Mouse (Mus musculus): Measurements from ENCODE around the gene Drd3. TPM values are rescaled to one million over a fixed set of nuclear protein-coding genes. Genes with fewer than 3 reads are reported as not detected.

Drd3 gene
- total and polyA plus RNA-seq, 3 experiments, result not detected

GRCm38 (mm10) chr16:43772358-43772757 lies 18.5 kb downstream of the Drd3 start:
- Histone ChIP-seq H3K36me3 (replicated peaks in 1 of 2; ENCODE audit: control insufficient read depth in 1 of 2, insufficient read depth in 1 of 2, low read length in 1 of 2) (no peaks in the 10 kb centered on the region), H3K4me3 (replicated peaks in 1 of 3; ENCODE audit: low read depth in 2 of 3, low read length in 2 of 3, poor library complexity in 1 of 3) (no peak overlapping the region), H3K9me3 (replicated peaks; ENCODE audit: low read length) (no peaks in the 10 kb centered on the region), H3K27me3 (replicated peaks) (no peaks in the 10 kb centered on the region), H3K79me2 (replicated peaks; ENCODE audit: control insufficient read depth, extremely low read depth, insufficient read depth, poor library complexity, severe bottlenecking) (no peaks in the 10 kb centered on the region), H3K27ac (ENCODE audit: insufficient read depth, low read depth) (no peak overlapping the region), H3K9ac (ENCODE audit: insufficient read depth, low read depth) (no peak overlapping the region), H3K4me1 (ENCODE audit: control insufficient read depth in 1 of 2, insufficient read depth in 2 of 2) (peaks cover 2 to 10% of the 10 kb centered on the region in 2 experiments; a peak in 3 of 4 replicates), H3K4me2 (ENCODE audit: insufficient read depth, low read depth, poor library complexity, severe bottlenecking) (no peak overlapping the region)
- no peak for TF ChIP-seq E2F4 (IDR thresholded peaks at IDR 0.05; ENCODE audit: insufficient replicate concordance, low read depth, low read length)
- no peak for TF ChIP-seq BHLHE40 (IDR thresholded peaks at IDR 0.05; ENCODE audit: low read depth, low read length)
- TF ChIP-seq ZMIZ1 (IDR thresholded peaks at IDR 0.05; ENCODE audit: low read depth, low read length), result no peak
- in situ Hi-C loops (cut with MboI; ENCODE audit: low pct_ligation_motif_present, low pct_unique_long_range_greater_than_20kb, low sequenced_read_pairs), result no loop called here
- DNase-seq (ENCODE audit: extremely low read depth), result no peak
- dilution Hi-C loops (cut with MboI; ENCODE audit: extremely low pct_ligation_motif_present, extremely low pct_unique_long_range_greater_than_20kb, low sequenced_read_pairs), result no loop called here

DNA sequence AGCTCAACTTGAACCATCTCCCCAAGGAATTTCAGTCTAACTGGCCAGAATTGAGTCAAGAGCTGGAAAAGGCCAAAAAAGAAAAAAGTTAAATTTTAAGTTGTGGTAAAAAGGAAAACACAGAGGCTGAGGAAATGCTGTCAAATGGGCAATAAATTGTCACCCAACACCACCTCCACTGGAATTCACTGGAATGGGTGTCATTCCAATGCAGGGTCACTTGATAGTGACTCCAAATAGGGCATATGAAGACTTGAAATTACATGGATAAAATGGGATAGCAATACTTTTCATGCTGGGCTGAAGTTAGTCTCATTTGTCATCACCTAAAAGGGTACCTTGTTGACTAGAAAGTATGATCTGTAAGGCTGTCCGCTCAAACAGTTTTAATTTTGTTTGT lies 18.9 kb downstream of the Drd3 start:
- dilution Hi-C loops (cut with MboI; ENCODE audit: extremely low pct_ligation_motif_present, extremely low pct_unique_long_range_greater_than_20kb, low sequenced_read_pairs) (no loop called here), in situ Hi-C loops (cut with MboI; ENCODE audit: low pct_ligation_motif_present, low pct_unique_long_range_greater_than_20kb, low sequenced_read_pairs) (no loop called here)
- H3K36me3 ChIP-seq (replicated peaks in 1 of 2; ENCODE audit: control insufficient read depth in 1 of 2, insufficient read depth in 1 of 2, low read length in 1 of 2), result no peaks in the 10 kb centered on the region
- H3K4me3 ChIP-seq (replicated peaks in 1 of 3; ENCODE audit: low read depth in 2 of 3, low read length in 2 of 3, poor library complexity in 1 of 3), result no peak overlapping the region
- H3K9me3 ChIP-seq (replicated peaks; ENCODE audit: low read length), result no peaks in the 10 kb centered on the region
- no peak for DNase-seq (ENCODE audit: extremely low read depth)
- H3K4me2 ChIP-seq (ENCODE audit: insufficient read depth, low read depth, poor library complexity, severe bottlenecking), result no peak overlapping the region
- no peak overlapping the region for H3K9ac ChIP-seq (ENCODE audit: insufficient read depth, low read depth)
- H3K27me3 ChIP-seq (replicated peaks), result no peaks in the 10 kb centered on the region
- no peaks in the 10 kb centered on the region for H3K79me2 ChIP-seq (replicated peaks; ENCODE audit: control insufficient read depth, extremely low read depth, insufficient read depth, poor library complexity, severe bottlenecking)
- H3K27ac ChIP-seq (ENCODE audit: insufficient read depth, low read depth), result no peak overlapping the region
- H3K4me1 ChIP-seq (ENCODE audit: control insufficient read depth in 1 of 2, insufficient read depth in 2 of 2), result peaks cover 2 to 10% of the 10 kb centered on the region in 2 experiments; a peak in 3 of 4 replicates
- no peak for TF ChIP-seq NRF1 (IDR thresholded peaks at IDR 0.05; ENCODE audit: low read depth, low read length)
- TF ChIP-seq CHD1 (IDR thresholded peaks at IDR 0.05; ENCODE audit: low read depth, low read length), result no peak
- no peak for TF ChIP-seq SMC3 (IDR thresholded peaks at IDR 0.05; ENCODE audit: low read depth, low read length)
- no peak for TF ChIP-seq ZC3H11A (IDR thresholded peaks at IDR 0.05; ENCODE audit: low read depth, low read length)
- TF ChIP-seq POLR2AphosphoS2 (IDR thresholded peaks at IDR 0.05; ENCODE audit: low read depth, low read length), result no peak
- no peak for TF ChIP-seq MEF2A (IDR thresholded peaks at IDR 0.05; ENCODE audit: borderline replicate concordance, low read depth, low read length)
- no peak for TF ChIP-seq BHLHE40 (IDR thresholded peaks at IDR 0.05; ENCODE audit: low read depth, low read length)
- TF ChIP-seq USF1 (IDR thresholded peaks at IDR 0.05; ENCODE audit: low read depth, low read length), result no peak
- no peak for TF ChIP-seq EP300 (IDR thresholded peaks at IDR 0.05; ENCODE audit: low read length)

DNA sequence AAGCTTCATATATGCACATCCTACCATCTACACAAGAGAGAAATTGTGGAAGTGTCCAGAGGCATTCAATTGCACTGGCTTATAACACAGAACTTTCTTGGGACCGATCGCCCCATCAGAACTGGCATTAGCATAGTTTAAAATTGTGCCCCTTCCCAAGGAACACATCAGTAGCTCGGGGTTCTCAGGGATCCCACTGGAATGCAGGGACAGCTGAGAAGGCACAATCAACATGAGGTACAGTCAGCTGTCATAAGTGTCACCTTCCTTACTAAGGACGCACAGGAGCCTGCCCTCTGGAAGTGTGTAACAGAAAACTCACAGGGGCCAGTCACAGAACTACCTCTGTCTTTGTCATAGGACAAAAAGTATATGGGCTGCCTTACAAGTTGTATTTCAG lies 19.7 kb downstream of the Drd3 start:
- dilution Hi-C loops (cut with MboI; ENCODE audit: extremely low pct_ligation_motif_present, extremely low pct_unique_long_range_greater_than_20kb, low sequenced_read_pairs), result no loop called here

More for the DNA sequence above, 19.7 kb downstream of the Drd3 start:
- TF ChIP-seq CHD1 (IDR thresholded peaks at IDR 0.05; ENCODE audit: low read depth, low read length) (no peak), MXI1 (IDR thresholded peaks at IDR 0.05; ENCODE audit: low read depth, low read length) (no peak), USF1 (IDR thresholded peaks at IDR 0.05; ENCODE audit: low read depth, low read length) (no peak), POLR2AphosphoS2 (IDR thresholded peaks at IDR 0.05; ENCODE audit: low read depth, low read length) (no peak), PAX5 (IDR thresholded peaks at IDR 0.05; ENCODE audit: low read length) (no peak), NELFE (IDR thresholded peaks at IDR 0.05; ENCODE audit: low read depth, low read length) (no peak), MAX (IDR thresholded peaks at IDR 0.05; ENCODE audit: low read length) (no peak), SMC3 (IDR thresholded peaks at IDR 0.05; ENCODE audit: low read depth, low read length) (no peak), MEF2A (IDR thresholded peaks at IDR 0.05; ENCODE audit: borderline replicate concordance, low read depth, low read length) (no peak), ZC3H11A (IDR thresholded peaks at IDR 0.05; ENCODE audit: low read depth, low read length) (no peak), RCOR1 (conservative IDR thresholded peaks at IDR 0.05; ENCODE audit: low read depth, low read length) (no peak), GABPA (IDR thresholded peaks at IDR 0.05; ENCODE audit: insufficient replicate concordance, low read depth, low read length) (no peak), TBP (conservative IDR thresholded peaks at IDR 0.05; ENCODE audit: low read depth, low read length) (no peak), JUN (IDR thresholded peaks at IDR 0.05; ENCODE audit: insufficient read depth, low read depth, low read length) (no peak), ELF1 (IDR thresholded peaks at IDR 0.05; ENCODE audit: low read depth, low read length) (no peak), TCF12 (IDR thresholded peaks at IDR 0.05; ENCODE audit: low read depth, low read length) (no peak), JUND (conservative IDR thresholded peaks at IDR 0.05; ENCODE audit: low read depth, low read length) (no peak)
- Histone ChIP-seq H3K4me2 (ENCODE audit: insufficient read depth, low read depth, poor library complexity, severe bottlenecking) (no peak overlapping the region), H3K27ac (ENCODE audit: insufficient read depth, low read depth) (no peak overlapping the region), H3K36me3 (replicated peaks in 1 of 2; ENCODE audit: control insufficient read depth in 1 of 2, insufficient read depth in 1 of 2, low read length in 1 of 2) (no peaks in the 10 kb centered on the region), H3K9me3 (replicated peaks; ENCODE audit: low read length) (no peaks in the 10 kb centered on the region), H3K27me3 (replicated peaks) (no peaks in the 10 kb centered on the region), H3K4me1 (ENCODE audit: control insufficient read depth in 1 of 2, insufficient read depth in 2 of 2) (peaks cover 2 to 10% of the 10 kb centered on the region in 2 experiments; a peak in 3 of 4 replicates), H3K9ac (ENCODE audit: insufficient read depth, low read depth) (no peak overlapping the region), H3K79me2 (replicated peaks; ENCODE audit: control insufficient read depth, extremely low read depth, insufficient read depth, poor library complexity, severe bottlenecking) (no peaks in the 10 kb centered on the region), H3K4me3 (replicated peaks in 1 of 3; ENCODE audit: low read depth in 2 of 3, low read length in 2 of 3, poor library complexity in 1 of 3) (no peak overlapping the region)
- in situ Hi-C loops (cut with MboI; ENCODE audit: low pct_ligation_motif_present, low pct_unique_long_range_greater_than_20kb, low sequenced_read_pairs), result no loop called here
- DNase-seq (ENCODE audit: extremely low read depth), result no peak

All from CH12.LX (cell line).